Mouse (Mus musculus): ENCODE measurements around the gene Olfr720. TPM values are rescaled to one million over a fixed set of nuclear protein-coding genes. Genes with fewer than 3 reads are reported as not detected.

Olfr720 gene
- total RNA-seq (2021), result not detected
- long read RNA-seq, experiment 1, result 0 reads
- long read RNA-seq, experiment 2, result 0 reads

DNA sequence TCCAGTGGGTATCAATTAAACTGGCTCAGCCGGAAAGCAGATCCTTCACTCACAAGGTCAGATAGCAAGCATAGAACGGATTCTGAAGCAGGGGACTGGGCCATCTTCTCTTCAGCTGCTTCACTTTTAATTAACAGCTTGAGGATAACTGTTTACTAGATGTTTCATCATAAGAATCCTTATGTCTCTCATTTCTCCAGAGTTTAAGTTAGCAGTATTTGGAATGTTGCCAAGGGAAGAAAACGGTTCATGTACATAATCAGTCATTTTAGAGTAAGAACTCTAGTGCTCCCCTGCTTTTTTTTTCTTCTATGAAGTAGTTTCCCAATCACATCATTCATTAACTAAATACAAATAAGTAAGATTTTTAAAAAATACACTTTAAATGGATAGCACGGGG lies at the start of gene Olfr720:
Olfr720 (minus strand) TSS at position 101 of the 400 bp plus-strand sequence.
- intact Hi-C loops (cut with DNase I), result no loop called here

More for the DNA sequence above, at the start of gene Olfr720:
- no peak for DNase-seq

Other genes starting within 250 kb of the Olfr720 start
- 10 to 100 TPM; 13.3 to 16.0 TPM for gene Atxn7, start 225.4 kb downstream of the Olfr720 start, total RNA-seq (2021)
- 100 to 1,000 TPM; 110 to 140 TPM for gene Thoc7, start 225.0 kb downstream of the Olfr720 start, total RNA-seq (2021)
- 100 to 1,000 TPM; 136 to 144 TPM for gene Psmd6, start 65.9 kb downstream of the Olfr720 start, total RNA-seq (2021)
- gene Olfr31, start 136.0 kb upstream of the Olfr720 start, total RNA-seq (2021), result not detected
- gene Il3ra, start 159.4 kb upstream of the Olfr720 start, total RNA-seq (2021), result 1 to 10 TPM; 1.2 to 1.3 TPM
- gene Olfr721-ps1, start 214.5 kb upstream of the Olfr720 start, total RNA-seq (2021), result not detected